Mouse (Mus musculus) c-Kit-positive CD71-positive TER-119-positive erythroid progenitor cells, embryonic 14.5 days (primary cell): ENCODE measurements around the gene Sprn.
A peak's percentile ranks its signal among the peaks of the same experiment; 100 is the strongest.

Source experiments
- DNase-seq: peaks from one replicate; pipeline ENCODE4 v3.0.0-alpha.2; 2013; ENCODE audit warnings: low spot score

The Sprn gene

DNA sequence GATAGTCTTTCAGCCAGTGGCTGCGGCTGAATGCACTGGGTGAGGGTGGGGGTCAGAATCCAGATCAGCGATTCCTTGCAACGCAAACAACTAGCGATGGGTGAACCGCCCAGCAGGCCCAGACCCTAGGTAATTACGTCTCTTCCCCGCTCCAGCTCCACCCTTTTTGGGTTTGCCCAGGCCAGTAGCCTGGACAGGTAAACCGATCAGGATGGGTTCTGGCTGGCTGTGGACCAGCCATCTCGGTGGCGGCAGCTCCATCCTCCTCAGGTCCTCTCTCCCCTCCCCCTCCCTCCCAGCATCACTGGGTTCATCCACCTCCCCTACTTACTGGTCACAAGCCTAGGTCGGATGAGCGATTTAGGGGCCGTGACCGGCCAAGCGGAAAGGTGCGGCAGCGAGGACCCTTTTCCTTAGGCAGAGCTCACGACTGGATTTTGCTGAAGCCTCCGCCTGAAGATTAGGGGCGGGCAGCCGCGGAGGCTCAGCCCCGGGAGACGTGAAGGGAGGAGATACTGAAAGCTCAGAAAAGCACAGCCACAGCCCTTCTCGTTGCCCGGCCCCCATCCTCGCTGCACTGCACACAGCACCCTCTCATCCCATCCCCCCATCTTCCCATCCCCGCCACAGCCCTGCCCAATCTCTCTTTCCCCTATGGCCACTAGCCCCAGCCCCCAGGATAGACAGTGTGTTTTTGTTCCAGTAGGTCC is at the start of gene Sprn:
Gene Sprn (minus strand): TSS at position 660 of the 710 bp plus-strand sequence.
- no peak for DNase-seq

DNA sequence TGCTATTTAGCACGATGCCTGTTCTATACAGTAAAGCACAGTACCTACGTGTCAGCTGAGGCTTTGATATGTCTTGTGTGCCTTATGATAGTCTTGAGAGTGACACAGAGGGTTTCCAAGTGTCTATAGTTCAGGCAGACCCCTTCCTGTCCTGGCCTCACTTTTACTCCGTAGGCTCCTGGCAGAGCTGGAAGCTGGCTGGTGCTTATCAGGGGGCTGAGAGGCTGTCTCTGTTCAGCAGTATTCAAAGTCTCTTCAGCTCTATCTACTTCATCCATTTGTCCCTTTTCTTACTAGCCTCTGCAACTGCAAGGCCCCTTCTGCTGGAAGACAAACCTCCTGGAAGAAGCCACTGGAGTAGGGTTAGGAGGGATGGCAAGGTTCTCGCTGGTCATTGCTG is 46.4 kb upstream of the Sprn start:
- no peak for DNase-seq

DNA sequence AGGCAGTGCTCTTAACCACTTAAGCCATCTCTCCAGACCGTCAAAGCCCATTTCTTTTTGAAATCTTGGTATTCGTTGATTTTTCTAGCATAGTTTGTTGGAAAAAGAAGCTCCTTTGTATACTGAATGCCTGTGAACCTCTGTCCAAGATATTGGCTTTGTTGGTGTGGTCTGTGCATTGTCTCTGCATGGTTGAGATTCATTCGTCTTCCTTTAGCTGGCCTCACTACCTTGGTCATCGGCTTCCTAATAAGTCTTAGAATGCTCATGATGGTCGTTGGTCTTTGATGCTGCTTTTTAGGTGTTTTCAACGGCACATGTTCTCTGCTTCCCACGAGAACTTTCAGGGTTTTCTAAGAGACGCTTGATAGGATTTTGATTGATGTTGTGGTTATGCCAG is 41.3 kb upstream of the Sprn start:
- DNase-seq: no peak

DNA sequence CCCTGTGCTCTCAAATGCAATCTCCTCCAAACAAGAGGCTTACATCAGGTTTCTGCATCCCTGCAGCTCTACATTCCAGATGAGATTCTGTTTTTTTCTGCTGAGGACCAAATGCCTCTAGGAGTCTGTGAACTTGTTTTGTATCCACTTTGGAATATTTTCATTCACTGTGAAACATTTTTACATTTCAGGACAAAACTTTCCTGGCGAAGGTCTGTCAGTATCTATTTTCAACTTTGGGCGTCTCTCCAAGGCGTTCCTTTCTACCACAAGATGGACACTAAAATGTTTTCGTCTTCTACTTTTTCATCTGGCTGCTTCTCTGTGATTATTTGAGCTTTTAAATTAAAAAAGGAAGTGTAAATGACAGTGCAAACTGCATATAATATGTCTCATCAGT is 39.4 kb upstream of the Sprn start:
- no peak for DNase-seq

DNA sequence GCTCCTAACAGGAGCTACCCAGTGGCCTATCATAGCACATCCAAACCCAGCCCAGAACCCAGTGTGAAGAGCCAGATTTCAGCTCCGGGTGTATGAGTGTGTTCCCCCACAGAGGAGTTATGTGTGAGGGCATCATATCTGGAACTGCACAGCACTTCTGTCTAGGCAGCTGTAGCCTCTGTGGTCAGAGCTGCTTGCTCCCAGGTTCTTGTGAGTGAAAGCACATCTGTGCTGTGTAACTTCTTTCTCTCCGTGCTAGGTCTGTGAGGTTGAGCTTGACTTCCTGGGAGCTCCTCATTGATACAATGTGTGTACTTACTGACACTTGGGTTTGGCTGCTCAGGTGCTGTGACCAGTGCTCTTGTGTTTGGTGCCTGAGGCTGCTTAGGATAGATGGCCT is 38.2 kb upstream of the Sprn start:
- DNase-seq: no peak

DNA sequence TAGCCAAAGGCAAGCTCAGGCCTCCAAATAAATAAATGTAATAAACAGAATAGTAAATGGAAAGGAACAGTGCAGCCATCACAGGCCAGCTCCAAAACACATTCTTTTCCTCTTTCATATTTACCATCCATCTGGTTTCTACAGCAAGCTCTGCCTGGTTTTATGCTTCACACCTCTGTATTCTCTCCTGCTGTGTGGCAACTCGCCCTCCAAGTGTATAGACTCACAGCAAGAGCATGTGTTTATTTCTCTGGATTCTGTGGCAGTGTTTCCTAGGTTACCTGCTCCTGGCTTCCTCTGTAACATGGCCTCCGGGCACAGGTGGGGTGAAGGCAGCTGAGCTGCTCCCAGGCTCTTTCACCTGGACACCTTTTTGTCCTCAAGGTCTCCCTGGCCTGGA is 37.8 kb upstream of the Sprn start:
- no peak for DNase-seq

DNA sequence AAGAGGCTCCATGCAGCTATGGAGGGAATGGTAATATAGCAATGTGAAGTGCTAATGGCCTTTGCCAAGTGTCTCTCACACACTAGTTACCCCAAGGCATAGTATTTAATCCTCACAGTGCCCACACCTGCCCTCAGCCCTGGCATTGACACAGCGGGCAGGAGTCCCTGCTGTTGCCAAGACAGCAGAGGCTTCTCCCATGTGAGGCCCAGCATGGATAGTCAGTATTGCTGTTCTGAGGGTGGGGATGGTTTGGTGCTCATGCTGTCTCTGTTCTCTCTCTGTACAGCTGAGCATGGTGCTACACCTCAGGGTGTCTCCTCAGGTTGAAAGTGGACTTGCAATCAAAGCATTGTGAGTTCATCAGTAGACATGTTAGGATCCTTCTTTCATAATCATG is 35.8 kb upstream of the Sprn start:
- no peak for DNase-seq

DNA sequence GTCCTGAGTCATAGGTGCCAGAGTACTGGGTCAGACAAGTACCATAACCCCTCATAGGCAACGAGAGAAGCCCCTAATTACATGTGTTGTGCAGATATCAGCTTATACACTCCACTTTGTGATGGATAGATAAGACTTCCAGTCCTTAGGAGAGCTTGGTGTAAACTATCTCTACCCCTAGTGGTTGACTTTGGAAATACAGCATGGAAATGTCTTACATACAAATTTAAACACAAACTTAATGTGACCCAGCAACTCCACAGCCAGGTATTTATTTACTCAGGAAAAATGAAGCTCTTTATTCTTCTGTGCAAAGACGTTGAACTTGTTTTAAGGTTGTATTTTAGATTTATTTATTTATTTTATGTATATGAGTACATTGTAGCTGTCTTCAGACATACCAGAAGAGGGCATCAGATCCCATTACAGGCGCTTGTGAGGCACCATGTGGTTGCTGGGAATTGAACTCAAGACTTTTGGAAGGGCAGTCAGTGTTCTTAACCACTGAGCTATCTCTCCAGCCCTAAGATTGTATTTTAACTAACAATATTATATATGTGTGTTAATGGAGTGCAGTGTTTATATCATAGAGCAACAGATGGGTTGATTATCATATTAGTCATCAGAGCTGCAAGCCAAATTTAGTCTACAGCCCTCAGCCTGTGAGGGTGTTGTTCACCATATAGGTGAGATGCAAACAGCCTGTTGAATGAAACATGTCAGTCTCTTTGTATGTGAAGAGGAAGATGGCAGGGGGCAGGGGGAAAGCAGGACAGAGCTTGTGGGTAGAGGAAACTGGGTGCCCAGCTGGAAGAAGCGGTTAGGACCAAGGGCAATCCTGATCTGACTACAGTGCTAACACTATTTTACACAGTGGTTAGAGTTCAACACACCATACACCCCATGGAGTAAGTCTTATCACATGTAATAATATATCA is 34.0 kb upstream of the Sprn start:
- peak; percentile 64 for DNase-seq

DNA sequence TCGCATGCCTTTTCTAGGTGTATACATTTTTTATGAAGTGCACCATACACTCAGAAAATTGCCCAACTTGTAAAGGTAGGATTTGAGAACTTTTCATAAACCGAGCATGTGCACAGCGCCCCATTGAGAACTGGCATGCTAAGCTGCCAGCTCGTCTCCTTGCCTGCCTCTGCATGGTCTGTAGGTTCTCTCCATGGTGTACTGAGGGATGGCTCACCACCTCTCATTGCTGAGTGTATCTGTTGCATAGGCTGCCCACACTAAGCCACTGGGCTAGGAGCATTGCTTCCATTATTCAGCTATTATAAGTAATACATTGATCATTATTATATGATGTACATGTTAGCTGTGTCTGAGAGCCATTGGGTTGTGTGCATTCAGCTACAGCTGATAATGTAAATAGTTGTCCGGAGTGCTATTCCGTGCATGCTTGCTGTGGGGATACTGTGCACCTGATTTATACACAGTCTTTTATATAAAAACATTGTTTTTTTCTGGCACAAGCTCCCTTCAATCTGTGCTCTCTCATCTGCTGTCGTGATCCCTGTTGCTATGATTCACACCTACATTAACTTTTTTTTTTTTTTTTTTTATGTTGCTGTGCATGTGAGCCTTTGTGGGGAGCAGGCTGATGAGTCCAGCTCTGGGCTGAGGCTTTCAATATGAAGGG is 33.2 kb upstream of the Sprn start:
- no peak for DNase-seq

DNA sequence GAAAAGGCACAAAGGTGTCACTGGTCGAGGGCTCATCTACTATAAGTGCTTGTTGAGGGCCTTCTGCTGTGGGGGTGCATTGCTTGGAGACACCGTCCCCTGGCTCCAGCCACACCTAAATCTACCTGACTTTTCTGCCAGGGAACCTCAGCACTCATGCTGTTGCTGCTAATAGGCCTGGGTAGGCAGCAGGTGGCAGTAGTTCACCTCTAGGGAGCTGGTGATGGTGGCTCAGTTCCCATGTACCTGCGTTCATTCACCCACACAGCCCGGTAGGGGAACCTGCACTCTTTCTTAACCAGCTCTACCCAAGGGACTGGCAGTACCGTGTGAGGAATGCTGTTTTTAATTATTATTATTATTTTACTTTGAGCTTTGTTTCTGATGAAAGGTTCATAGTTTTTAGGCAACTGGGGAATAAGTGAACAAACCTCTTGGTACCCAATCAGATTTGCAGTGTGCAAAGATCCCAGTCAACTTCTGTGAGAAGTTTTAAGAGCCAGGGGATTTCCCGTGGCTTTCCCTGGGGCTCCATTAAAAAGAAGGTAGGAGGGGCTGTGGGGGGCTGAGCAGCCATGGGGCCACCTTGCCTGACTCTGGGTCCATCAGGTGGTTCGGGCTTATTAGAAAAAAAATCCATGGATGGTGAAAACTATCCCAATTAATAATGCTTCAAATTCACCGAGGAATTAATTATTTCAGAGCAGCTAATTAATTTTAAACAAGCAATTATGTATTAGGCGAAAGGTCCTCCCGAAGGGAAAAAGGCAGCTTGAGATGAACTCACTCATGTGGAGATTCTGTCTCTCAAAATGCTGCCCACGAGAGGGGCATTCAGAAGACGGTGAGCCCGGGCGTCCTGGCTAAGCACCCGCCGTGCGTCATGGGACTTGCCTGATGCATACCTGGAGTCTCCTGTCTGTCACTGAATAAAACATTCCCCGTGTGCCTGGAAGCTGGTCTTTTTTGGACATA is 32.3 kb upstream of the Sprn start:
- no peak for DNase-seq

DNA sequence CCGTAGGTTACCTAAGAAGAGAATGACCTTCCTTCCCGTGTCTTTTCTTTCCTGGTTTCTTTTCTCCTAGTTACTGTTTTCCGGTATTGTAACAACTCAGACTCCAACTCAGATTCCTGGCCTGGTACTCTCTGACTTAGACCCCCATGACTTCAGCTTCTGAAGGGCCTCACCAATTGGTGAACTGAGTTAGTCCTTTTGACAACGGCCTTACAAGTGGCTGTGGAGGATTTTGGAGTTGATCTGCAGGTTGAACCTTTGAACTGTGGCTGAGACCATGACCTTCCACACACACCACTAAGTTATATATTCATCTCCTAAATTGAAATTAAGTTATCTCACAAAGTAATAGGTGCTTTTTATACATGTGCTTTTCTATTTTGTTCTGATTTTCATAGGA is 29.5 kb upstream of the Sprn start:
- no peak for DNase-seq

DNA sequence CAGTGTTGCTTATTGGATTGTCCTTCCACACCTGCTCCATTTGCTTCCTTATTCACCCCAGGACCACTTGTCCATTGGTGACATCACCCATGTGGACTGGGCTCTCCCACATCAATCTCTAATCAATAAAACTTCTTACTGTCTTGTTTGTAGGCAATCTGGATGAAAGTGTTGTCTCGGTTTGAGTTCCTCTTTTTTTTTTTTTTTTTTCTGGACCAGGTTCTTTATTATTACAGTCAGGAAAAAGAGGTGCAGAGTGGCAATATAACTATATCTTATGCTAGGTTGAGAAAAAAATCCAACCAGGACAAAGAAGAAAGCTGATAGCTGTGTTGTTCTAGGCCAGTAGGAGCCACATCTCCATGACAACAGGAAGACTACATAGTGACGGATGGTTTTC is 26.0 kb upstream of the Sprn start:
- DNase-seq: no peak

DNA sequence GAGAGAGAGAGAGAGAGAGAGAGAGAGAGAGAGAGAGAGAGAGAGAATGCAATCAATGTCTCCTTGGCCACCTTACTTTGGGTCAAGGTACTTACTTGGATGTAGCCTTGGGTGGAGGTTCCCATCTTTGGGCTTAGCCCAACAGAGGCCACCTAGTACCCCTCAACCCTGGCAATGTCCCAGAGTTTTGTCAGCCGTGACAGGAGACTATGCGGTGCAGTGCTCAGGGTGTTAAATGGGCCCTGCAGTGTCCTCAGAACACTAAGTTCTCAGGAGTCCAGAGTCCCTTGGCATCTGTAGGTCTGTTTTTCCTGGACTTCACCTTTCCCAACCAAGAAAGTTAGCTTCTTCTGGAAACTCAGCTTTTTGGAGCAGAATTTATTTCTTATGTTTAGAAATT is 24.5 kb upstream of the Sprn start:
- no peak for DNase-seq

DNA sequence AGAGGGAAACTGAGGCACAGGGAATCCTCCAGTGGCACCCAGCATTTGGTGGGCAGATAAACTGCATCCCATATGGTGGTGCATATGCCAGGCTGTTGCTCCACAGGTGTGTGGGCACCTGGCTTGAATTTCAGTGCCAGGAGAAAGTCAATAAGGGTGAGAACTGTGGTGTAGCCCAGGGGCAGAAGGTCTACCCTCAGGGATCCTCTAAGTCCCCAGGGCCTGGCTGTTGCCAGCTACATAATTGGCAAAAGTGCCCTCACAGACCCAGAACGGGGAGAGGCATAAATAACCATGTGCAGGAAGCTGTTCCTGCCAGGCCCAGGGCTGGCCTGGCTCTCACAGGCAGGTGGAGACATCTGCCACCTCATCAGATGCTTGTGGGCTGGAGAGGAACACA is 18.3 kb upstream of the Sprn start, which contains the start of gene Olfr523:
Gene Olfr523 (plus strand): TSS at position 282 of the 400 bp plus-strand sequence.
- DNase-seq: no peak

DNA sequence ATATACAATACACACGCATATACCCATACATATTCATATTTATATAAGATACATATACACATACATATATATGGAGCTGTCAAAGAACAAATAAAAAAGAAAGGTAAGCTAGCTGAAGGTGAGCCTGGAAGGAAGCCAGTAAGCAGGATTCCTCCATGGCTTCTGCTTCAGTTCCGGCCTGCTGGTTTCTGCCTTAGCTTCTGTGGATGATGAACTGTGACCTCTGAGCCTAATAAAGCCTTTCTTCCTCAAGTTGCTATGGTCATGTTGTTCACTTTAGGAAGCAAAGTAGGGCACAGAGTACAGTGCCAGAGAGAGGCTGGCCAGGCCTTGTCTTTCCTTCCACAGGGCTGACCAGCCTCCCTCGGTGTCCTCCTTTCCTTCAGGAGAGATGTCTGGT is 16.2 kb upstream of the Sprn start:
- no peak for DNase-seq

DNA sequence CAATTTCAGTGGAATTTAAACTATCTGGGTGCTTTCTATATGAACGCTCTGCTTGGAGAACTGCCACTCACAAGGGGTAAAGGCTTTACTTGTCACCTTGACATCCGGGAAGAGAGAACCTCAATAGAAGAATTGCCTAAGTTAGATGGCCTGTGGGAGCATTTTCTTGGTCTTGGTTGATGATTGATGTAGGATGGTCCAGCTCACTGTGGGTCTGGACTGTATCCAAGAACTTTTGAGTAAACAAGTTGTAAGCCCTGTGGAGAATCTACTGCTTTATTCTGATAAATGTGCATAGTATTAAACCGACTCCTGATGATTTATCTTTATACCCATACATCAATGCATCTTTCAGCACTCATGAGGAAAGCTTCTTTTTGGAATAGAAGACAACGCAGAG is 14.7 kb upstream of the Sprn start:
- DNase-seq: no peak

DNA sequence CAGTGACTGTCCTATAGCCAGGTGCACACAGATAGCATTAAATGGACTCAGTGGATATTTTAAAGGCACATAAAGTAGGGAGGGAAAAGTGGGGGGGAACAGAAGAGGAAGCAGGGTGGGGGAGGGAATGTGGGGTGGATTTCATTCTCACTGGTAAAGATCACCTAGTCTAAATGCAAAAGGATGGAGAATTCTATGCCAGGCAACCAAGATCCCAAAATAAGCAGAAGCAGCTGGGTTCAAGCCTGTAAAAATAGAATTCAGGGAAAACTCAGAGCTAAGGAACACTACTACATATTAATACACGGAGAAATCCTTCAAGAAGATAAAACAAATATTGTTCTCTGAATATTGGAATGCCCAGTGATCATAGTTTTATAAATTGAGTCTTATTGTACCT is 13.3 kb upstream of the Sprn start:
- no peak for DNase-seq

DNA sequence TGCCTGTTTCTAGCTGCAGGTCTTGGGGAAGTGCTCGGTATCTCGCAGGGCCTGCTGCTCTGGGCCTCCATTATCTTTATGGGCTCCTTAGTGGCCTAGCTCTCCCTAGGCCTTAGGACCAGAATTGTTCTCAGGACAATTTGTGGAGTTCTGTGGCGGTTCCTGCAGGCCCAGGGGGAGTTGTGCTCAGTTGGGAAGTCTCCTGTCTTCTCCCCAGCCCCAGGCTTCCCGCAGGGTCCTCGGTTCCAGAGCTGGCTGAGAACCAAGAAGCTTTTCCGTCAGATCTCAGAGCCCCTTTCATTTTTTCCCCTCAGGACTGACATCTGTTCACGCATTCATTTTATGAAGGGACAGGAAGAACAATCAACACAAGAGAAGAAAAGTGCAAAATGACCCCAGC is 10.0 kb upstream of the Sprn start, which contains the start of gene Olfr522:
Gene Olfr522 (minus strand): TSS at position 101 of the 400 bp plus-strand sequence.
- no peak for DNase-seq

DNA sequence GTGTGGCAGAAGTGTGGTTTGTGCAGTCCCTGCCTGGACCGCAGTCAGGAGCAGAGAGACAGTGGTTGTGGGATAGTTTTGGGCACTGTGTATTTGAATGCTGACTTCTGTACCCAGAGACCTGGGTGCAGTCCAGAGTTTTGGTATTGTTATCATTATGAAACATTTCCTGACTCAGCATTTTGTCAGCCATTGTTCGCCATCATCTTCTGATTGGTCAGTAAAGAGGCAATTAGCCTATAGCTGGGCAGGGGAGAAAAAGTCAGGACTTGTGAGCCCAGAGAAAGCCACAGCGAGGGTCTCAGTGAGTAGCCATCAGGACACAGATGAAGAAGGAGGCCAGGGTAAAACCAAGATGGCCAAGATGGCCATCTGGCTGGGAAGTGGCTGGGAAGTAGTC is 5.7 kb upstream of the Sprn start:
- DNase-seq: no peak

DNA sequence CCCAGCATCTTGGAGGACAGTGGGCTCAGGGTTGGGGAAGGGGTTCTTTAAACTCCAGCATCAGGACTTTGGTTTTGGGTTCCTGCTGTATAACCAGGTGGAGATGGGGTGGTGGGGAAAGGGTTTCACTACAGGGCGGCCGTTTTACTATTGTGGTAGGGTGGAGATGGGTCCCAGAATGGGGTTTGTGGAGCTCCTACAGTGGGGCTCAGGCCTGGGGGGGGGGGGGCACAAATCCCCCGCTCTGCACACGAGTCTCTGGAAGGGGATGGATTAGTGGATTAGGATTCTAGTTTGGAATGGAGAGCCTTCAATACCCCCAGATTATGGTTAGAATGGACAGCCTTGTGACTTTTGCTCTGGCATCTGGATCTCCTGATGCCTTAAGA is 854 bp downstream of the Sprn start:
- DNase-seq: no peak

DNA sequence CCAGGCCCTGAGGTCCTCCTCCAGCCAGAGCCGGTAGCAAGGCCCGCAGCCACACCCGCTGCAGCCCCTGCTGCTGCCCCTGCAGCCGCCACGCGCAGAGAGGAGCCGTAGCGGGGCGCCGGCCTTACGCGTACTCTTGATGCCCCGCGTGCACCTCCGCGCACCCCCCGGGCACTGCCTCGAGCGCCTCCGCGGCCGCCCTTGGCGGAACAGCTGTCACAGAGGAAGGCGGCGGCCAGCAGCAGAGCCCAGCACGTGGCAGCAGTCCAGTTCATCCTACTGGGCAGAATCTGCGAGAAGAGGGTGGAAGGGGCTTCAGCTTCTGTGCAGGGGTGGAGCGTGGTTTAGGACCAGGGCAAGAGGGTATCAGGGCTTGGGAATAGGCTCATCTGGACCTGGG is 1.3 kb downstream of the Sprn start:
- no peak for DNase-seq

DNA sequence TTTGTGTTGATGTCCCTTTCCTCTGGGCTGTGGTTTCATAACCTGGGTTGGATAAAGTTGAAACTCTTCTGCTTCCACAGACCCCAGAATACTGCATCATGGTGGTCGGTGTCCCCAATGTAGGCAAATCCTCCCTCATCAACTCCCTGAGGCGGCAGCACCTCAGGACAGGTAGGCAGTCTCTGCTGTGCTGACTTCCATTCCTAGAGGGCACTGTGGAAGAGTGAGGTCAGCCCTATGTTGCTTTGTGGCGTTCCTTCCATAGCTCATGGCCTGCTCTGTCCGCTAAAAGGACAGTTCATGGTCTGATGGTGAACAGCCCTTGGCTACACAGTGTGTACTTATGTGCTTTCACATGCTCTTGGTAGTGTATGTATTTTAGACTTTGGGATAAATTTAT is 10.1 kb downstream of the Sprn start:
- no peak for DNase-seq
